Mouse (Mus musculus): ENCODE data around the gene Tk2. TPM values are rescaled to one million over a fixed set of nuclear protein-coding genes. Genes with fewer than 3 reads are reported as not detected.

Tk2 gene
- total and polyA plus RNA-seq, 2 experiments: 16.6 to 18.8 TPM

DNA sequence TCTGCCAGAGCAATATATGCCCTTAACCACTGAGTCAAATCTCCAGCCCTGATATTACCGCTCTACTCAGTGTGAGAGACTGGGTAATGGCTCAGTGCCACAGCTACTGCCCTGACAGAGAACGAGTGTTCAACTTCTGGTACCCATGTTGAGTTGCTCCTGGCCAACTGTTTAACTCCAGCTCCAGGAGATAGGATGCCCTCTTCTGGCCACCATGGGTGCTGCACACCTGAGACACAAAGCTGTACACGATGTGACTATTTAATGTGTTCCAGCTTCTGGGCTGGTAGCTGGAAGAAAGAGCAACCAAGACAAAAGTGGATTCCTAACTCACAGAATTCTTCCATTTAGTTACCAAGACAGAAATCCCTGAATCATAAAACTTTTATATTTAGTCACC, 4.7 kb upstream of the Tk2 start:
- H3K9ac ChIP-seq (ENCODE audit: low read depth, low read length): no peak overlapping the region
- no peaks in the 10 kb centered on the region for H3K36me3 ChIP-seq (ENCODE audit: control insufficient read depth, insufficient read depth, low read length)
- H3K79me2 ChIP-seq (ENCODE audit: control insufficient read depth, insufficient read depth, low read length): no peaks in the 10 kb centered on the region
- H3K4me1 ChIP-seq (ENCODE audit: control insufficient read depth, insufficient read depth, low read length): peaks cover 2% of the 10 kb centered on the region; the same call in 1 of the 2 replicates
- H3K4me3 ChIP-seq (ENCODE audit: insufficient read depth, low read depth, low read length): no peak overlapping the region
- TF ChIP-seq CTCF (IDR thresholded peaks at IDR 0.05; ENCODE audit: low read depth, low read length) (peak; percentile 46; the same call in 1 of the 2 replicates), POLR2A (IDR thresholded peaks at IDR 0.05; ENCODE audit: extremely low read depth, insufficient read depth, low read length) (no peak)
- WGBS: 80% methylated on average over 3 of the region's 3 CpGs
- H3K27me3 ChIP-seq (ENCODE audit: control insufficient read depth, insufficient read depth, low read length): no peaks in the 10 kb centered on the region
- peak; percentile 16 for DNase-seq (ENCODE audit: extremely low read depth, low read depth, low spot score)
- no peak overlapping the region for H3K27ac ChIP-seq (replicated peaks; ENCODE audit: insufficient read depth, low read depth, low read length)

DNA sequence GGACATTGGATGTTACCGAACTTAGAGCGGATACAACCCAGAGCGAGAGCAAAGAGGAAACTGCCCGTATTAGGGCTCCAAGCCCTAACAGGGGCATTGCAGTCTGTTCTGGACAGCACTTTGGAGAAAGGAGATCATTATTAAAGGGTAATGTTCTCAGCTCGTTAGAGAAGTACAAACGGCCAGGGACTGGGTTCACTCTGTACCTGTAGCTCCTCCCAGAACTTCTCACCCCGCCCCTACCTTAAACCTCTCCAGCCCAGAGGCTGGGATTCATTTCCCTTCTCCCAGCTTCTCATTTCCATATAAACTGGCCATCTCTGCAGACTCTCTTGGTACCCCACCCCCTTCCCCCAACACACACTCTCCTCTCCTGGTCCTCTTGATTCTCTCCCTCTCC, 3.1 kb upstream of the Tk2 start:
- no peak overlapping the region for H3K9ac ChIP-seq (ENCODE audit: low read depth, low read length)
- under 1% methylated on average over 7 of the region's 7 CpGs for WGBS
- H3K79me2 ChIP-seq (ENCODE audit: control insufficient read depth, insufficient read depth, low read length): no peaks in the 10 kb centered on the region
- H3K36me3 ChIP-seq (ENCODE audit: control insufficient read depth, insufficient read depth, low read length): no peaks in the 10 kb centered on the region
- peaks cover 2% of the 10 kb centered on the region; the same call in 1 of the 2 replicates for H3K4me1 ChIP-seq (ENCODE audit: control insufficient read depth, insufficient read depth, low read length)
- DNase-seq (ENCODE audit: extremely low read depth, low read depth, low spot score): peak; percentile 17
- no peak overlapping the region for H3K27ac ChIP-seq (replicated peaks; ENCODE audit: insufficient read depth, low read depth, low read length)
- TF ChIP-seq CTCF (IDR thresholded peaks at IDR 0.05; ENCODE audit: low read depth, low read length) (no peak), POLR2A (IDR thresholded peaks at IDR 0.05; ENCODE audit: extremely low read depth, insufficient read depth, low read length) (no peak)
- H3K27me3 ChIP-seq (ENCODE audit: control insufficient read depth, insufficient read depth, low read length): no peaks in the 10 kb centered on the region
- H3K4me3 ChIP-seq (ENCODE audit: insufficient read depth, low read depth, low read length): no peak overlapping the region; the same call in 1 of the 2 replicates

DNA sequence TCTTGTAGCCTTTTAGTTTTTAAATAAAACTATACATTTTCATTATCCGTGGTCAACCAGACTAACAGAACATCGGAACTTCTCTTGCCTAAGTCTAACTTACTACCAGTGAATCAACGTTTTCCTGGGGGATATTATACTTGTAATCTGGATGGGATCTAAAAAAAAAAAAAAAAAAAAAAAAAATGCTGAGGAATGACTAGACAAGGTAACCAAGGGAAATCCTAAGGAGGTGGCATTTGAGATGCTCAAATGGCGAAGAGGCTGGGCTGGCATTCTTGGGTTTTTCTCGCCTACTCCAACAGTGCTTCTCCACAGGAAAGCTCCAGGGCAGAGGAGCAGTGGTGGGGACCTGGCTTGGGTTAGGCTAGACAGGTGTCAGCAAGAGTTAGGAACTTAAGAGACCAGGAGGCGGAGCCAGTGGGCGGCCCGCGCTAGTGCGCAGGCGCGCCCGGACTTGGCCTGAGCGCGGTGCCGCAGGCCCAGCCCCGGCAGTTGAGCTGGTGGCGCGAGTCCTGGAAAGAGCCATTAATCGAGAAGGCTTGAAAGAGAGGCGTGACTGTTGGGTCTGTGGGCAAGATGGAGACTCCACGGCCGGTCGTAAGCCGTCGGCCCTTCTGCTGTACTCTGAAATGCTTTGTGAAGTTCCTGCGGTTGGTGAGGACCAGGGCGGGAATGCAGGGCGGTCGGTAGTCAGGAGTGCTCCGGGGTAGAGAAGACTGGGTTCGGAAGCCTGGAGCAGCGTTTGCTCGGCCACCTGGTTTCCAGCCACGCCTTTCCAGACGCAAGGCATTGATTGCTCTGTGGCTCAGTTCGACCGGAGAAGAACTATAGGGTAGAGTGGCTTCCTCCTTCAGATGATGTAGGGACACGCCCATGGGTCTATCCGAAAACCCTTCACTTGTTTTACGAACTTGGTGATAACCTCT, 2.3 kb upstream of the Tk2 start, which contains the start of gene Cklf:
Gene Cklf (plus strand): TSS at position 423 of the 929 bp plus-strand sequence.
- TF ChIP-seq CTCF (IDR thresholded peaks at IDR 0.05; ENCODE audit: low read depth, low read length) (peak; percentile 19; the same call in 1 of the 2 replicates), POLR2A (IDR thresholded peaks at IDR 0.05; ENCODE audit: extremely low read depth, insufficient read depth, low read length) (peak; percentile 34; the same call in 1 of the 2 replicates)
- Histone ChIP-seq H3K9ac (ENCODE audit: low read depth, low read length) (peak within 1 kb of the TSS; percentile 52), H3K4me1 (ENCODE audit: control insufficient read depth, insufficient read depth, low read length) (peaks cover 2% of the 10 kb centered on the region; the same call in 1 of the 2 replicates), H3K27ac (replicated peaks; ENCODE audit: insufficient read depth, low read depth, low read length) (0 out of 2 replicates have a peak within 1 kb of the TSS, but pooled peaks have one; percentile 4), H3K4me3 (ENCODE audit: insufficient read depth, low read depth, low read length) (peak within 1 kb of the TSS; percentile 77), H3K79me2 (ENCODE audit: control insufficient read depth, insufficient read depth, low read length) (no peaks in the 10 kb centered on the region), H3K36me3 (ENCODE audit: control insufficient read depth, insufficient read depth, low read length) (no peaks in the 10 kb centered on the region), H3K27me3 (ENCODE audit: control insufficient read depth, insufficient read depth, low read length) (no peaks in the 10 kb centered on the region)
- peak; percentile 80 for DNase-seq (ENCODE audit: extremely low read depth, low read depth, low spot score)
- 4% methylated on average over 41 of the region's 41 CpGs for WGBS

DNA sequence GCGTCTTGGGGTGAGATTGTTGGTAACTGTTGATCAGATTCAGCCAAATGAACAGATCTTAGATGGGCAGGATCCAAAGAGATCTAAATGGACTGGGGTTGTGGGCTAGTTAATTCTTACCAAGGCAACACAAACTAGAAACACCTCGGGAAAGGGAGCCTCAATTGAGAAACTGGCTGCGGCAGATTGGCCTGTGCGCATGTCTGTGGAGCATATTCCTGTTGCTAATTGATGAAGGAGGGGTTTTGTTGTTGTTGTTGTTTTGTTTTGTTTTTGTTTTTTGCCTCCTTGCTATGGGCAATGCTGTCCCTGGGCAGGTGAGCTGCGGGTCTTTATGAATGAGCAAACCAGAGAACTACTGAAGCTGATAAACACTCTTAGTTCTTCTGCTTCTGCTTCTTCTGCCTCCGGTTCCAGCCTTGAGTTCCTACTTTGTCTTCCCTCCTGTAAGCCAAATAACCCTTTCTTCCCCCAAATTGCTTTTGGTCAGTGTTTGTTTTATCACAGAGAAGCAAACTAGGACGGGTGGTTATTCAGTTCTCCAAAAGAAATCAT, 1.2 kb upstream of the Tk2 start:
- 84% methylated on average over 7 of the region's 7 CpGs for WGBS
- H3K27me3 ChIP-seq (ENCODE audit: control insufficient read depth, insufficient read depth, low read length): no peaks in the 10 kb centered on the region
- DNase-seq (ENCODE audit: extremely low read depth, low read depth, low spot score): no peak
- no peak overlapping the region for H3K9ac ChIP-seq (ENCODE audit: low read depth, low read length)
- no peak overlapping the region for H3K4me3 ChIP-seq (ENCODE audit: insufficient read depth, low read depth, low read length)
- H3K36me3 ChIP-seq (ENCODE audit: control insufficient read depth, insufficient read depth, low read length): no peaks in the 10 kb centered on the region
- TF ChIP-seq CTCF (IDR thresholded peaks at IDR 0.05; ENCODE audit: low read depth, low read length) (no peak), POLR2A (IDR thresholded peaks at IDR 0.05; ENCODE audit: extremely low read depth, insufficient read depth, low read length) (no peak)
- no peak overlapping the region for H3K27ac ChIP-seq (replicated peaks; ENCODE audit: insufficient read depth, low read depth, low read length)
- peaks cover 2% of the 10 kb centered on the region; the same call in 1 of the 2 replicates for H3K4me1 ChIP-seq (ENCODE audit: control insufficient read depth, insufficient read depth, low read length)
- H3K79me2 ChIP-seq (ENCODE audit: control insufficient read depth, insufficient read depth, low read length): no peaks in the 10 kb centered on the region

DNA sequence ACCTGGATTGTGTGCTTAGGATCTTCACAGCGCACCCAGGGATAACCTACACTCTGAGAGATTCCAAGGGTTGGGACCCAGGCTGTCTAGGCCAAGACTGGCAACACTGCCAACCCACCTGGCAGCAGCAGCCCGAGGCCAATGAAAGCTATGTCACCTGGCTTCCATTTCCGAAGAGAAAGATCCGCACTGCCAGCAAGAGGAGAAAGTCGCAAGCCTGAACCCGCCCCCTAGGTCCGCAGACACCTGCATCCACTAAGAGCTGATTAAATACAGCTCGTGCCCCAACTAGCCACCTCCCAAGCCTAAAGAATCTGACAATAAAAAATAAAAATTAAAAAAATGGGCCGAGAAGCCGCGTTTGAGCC, 466 bp downstream of the Tk2 start:
- peaks cover 2% of the 10 kb centered on the region; the same call in 1 of the 2 replicates for H3K4me1 ChIP-seq (ENCODE audit: control insufficient read depth, insufficient read depth, low read length)

More for the DNA sequence above, 466 bp downstream of the Tk2 start:
- WGBS: under 1% methylated on average over 11 of the region's 11 CpGs
- no peaks in the 10 kb centered on the region for H3K79me2 ChIP-seq (ENCODE audit: control insufficient read depth, insufficient read depth, low read length)
- H3K27ac ChIP-seq (replicated peaks; ENCODE audit: insufficient read depth, low read depth, low read length): peak overlapping the region; percentile 87
- no peaks in the 10 kb centered on the region for H3K27me3 ChIP-seq (ENCODE audit: control insufficient read depth, insufficient read depth, low read length)
- no peaks in the 10 kb centered on the region for H3K36me3 ChIP-seq (ENCODE audit: control insufficient read depth, insufficient read depth, low read length)
- H3K4me3 ChIP-seq (ENCODE audit: insufficient read depth, low read depth, low read length): peak overlapping the region; percentile 98
- H3K9ac ChIP-seq (ENCODE audit: low read depth, low read length): peak overlapping the region; percentile 97
- DNase-seq (ENCODE audit: extremely low read depth, low read depth, low spot score): peak; percentile 62
- TF ChIP-seq CTCF (IDR thresholded peaks at IDR 0.05; ENCODE audit: low read depth, low read length): no peak
- TF ChIP-seq POLR2A (IDR thresholded peaks at IDR 0.05; ENCODE audit: extremely low read depth, insufficient read depth, low read length): no peak
